Mouse (Mus musculus) hindbrain, embryonic 15.5 days (tissue): ENCODE measurements around the gene Tbc1d30. TPM values are rescaled to one million over a fixed set of nuclear protein-coding genes. Genes with fewer than 3 reads are reported as not detected.

Experiments used
- ATAC-seq: fragments of 200-750 bp; cut with Nextera tagmentation; 2 replicates; pipeline ENCODE4 v1.8.0; 2017; ENCODE audit warnings: low read depth, moderate number of reproducible peaks, moderate TSS enrichment; ENCODE audit not compliant: low FRiP score
- H3K27ac ChIP-seq: fragments of 300-500 bp; sonication (generic); replicated peaks from 2 replicates; pipeline ENCODE4 v1.5.1; 2015; ENCODE audit warnings: mild to moderate bottlenecking, inconsistent platforms
- H3K27me3 ChIP-seq: fragments of 300-500 bp; sonication (generic); 2 replicates; pipeline ENCODE4 v1.6.1; 2015; ENCODE audit warnings: control low read depth, inconsistent platforms
- H3K36me3 ChIP-seq: fragments of 300-500 bp; sonication (generic); 2 replicates; pipeline ENCODE4 v1.6.1; 2015; ENCODE audit warnings: control low read depth, inconsistent platforms
- H3K4me1 ChIP-seq: fragments of 300-500 bp; sonication (generic); replicated peaks from 2 replicates; pipeline ENCODE4 v1.6.1; 2015; ENCODE audit warnings: control low read depth, inconsistent platforms
- H3K4me2 ChIP-seq: fragments of 300-500 bp; sonication (generic); 2 replicates; pipeline ENCODE4 v1.6.1; 2015; ENCODE audit warnings: moderate library complexity, mild to moderate bottlenecking, inconsistent platforms
- H3K4me3 ChIP-seq: fragments of 300-500 bp; sonication (generic); 2 replicates; pipeline ENCODE4 v1.5.1; 2015; ENCODE audit warnings: mild to moderate bottlenecking, inconsistent platforms
- H3K9ac ChIP-seq: fragments of 300-500 bp; sonication (generic); 2 replicates; pipeline ENCODE4 v1.6.1; 2015; ENCODE audit warnings: inconsistent platforms
- H3K9me3 ChIP-seq: fragments of 300-500 bp; sonication (generic); 2 replicates; pipeline ENCODE4 v1.6.1; 2016; ENCODE audit warnings: control low read depth, inconsistent platforms
- WGBS: fragments of 180-500 bp; shearing (Covaris S2); methylation state at CpG from one replicate; pipeline ENCODE4 v1.1.7; 2015; 5-methylcytosine and 5-hydroxymethylcytosine counted together
- polyA plus RNA-seq: library from polyadenylated mRNA; unstranded; fragments of >200 nt; fragmentation: Nextera tagmentation; extraction: Ambion mirVana; gene quantifications from 2 replicates; pipeline ENCODE4 v1.2.1, GENCODE M21; 2015

The Tbc1d30 gene
- polyA plus RNA-seq, 1 experiment from 2014 or later = 17.3 TPM

DNA sequence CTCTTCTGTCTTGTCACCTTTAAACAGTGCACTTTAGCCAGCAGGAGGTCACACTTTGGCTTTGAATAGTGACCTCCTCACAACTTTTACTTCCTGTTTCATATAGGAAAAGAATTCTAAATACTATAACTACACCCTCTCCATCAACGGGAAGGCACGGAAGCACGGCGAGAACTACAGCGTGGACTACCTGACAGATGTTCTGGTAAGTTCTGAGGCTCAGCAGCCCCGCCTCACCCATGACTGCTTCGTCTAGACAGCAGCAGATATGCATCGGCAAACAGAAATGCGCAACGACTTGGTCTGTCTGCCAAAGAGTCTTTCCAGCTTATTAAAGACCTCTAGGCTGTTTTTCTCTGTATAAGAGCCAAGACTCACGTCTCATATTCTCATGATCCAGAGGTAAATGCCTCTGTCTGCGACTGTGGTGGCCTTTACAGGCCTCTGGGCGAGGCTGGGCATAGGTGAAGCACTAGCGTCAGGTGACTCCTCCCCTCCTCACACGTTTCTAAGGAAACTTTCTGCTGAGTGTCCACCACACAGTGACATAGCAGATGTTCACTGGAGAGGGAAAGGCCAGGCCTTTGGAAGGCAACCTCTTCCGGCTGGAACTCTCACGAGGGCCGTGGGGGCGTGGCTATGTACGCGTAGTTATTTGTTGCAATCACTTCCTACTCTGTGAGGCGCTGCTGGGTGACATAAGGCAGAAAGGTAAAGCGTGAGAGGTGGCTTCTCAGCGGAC lies 25.6 kb upstream of the Tbc1d30 start:
- ATAC-seq = no peak
- Histone ChIP-seq H3K27me3 (no peaks in the 10 kb centered on the region), H3K9me3 (no peaks in the 10 kb centered on the region), H3K36me3 (peaks cover 76% of the 10 kb centered on the region), H3K4me3 (no peak overlapping the region), H3K4me1 (no peaks in the 10 kb centered on the region), H3K4me2 (no peak overlapping the region), H3K27ac (no peak overlapping the region), H3K9ac (no peak overlapping the region)
- 93% methylated on average over 24 of the region's 24 CpGs for WGBS

DNA sequence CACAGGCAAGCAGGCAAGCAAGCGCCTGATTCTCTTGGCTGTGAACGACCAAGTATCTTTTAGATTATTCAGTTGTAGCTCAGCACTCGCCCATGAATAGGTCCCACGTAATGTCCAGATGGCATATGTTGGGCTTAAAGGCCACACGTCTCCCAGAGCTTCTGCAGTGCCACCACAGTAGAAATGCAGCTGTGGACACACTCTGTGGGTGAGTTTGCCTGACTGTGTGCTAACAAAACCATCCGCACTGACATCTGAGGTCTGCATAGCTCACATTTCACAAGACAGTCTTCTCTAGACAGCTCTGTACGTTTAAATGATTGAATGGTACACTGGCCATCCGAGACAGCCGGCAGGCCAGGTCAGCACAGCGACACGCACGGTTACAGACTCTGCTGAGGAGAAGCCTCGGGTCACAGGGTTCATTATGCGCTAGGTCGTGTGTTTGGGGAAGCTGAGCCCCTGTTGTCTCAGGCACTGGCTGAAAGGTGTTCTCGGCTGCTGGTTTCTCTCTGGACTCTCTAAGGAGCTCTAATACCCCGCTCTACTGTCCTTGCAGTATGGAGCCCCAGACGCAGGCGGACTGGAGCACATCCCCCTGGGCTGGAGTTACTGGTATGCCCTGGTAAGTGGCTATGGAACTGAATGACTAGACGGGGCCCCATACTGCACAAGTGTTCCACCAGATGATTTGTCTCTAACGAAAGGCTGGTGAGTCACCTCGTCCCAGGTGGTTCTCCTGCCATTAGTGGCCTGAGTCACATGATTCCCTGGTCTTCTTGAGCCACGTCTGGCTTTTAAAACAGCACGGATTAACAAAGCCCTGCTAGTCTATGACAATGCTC lies 24.8 kb upstream of the Tbc1d30 start:
- 0 out of 2 replicates have a peak, but pooled peaks have one; percentile 19 for ATAC-seq
- 81% methylated on average over 24 of the region's 24 CpGs for WGBS
- peaks cover 72% of the 10 kb centered on the region for H3K36me3 ChIP-seq

DNA sequence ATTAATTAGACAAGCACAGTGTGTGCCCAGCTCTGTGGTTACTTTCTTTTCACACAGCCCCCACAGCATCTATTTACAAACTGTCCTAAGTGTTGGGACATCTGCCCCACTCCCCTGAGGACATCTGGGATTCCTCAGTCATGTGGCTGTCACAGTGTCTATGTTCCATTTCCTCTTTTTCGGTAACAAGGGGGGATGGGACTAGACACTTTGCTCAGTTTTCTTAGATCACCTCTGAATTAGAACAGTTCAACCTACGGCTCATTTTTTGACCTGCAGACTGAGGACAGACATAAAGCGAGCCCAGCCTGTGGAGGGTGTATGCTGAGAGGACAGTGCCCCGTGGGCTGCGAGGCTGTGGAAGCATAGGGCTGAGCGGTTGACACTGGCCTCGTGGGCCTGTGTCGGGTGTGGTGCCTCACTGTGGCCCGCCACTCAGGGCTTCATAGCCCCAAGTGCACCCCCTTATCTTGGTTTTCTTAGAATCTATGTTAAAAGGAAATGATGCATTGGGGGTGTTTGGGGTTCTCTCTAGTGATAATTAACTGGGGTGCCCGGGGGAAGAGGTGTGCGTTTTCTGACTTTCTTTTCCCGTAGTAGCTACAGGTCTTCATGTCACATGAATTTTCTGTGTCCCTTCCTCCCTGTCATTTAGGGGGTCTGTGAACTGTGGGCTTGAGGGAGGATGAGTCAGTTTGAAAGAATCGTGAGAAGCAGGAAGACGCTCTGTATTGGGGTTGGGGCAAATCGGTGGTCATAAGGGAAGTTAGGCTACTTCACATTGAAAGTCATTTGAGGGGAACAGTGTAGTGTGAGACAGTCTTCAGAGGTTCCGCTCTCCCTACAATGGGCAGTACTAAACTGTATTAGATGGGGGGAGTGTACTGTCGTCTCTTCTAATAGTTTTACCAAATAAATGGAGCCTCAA lies 23.9 kb upstream of the Tbc1d30 start:
- H3K27ac ChIP-seq = no peak overlapping the region
- no peak overlapping the region for H3K9ac ChIP-seq
- no peaks in the 10 kb centered on the region for H3K4me1 ChIP-seq
- H3K27me3 ChIP-seq = no peaks in the 10 kb centered on the region
- peaks cover 71% of the 10 kb centered on the region for H3K36me3 ChIP-seq
- no peak overlapping the region for H3K4me3 ChIP-seq
- 91% methylated on average over 17 of the region's 17 CpGs for WGBS
- no peak for ATAC-seq
- H3K9me3 ChIP-seq = no peaks in the 10 kb centered on the region
- no peak overlapping the region for H3K4me2 ChIP-seq

More for the DNA sequence above, 24.8 kb upstream of the Tbc1d30 start:
- Histone ChIP-seq H3K4me2 (no peak overlapping the region), H3K4me3 (no peak overlapping the region), H3K4me1 (no peaks in the 10 kb centered on the region), H3K9ac (no peak overlapping the region), H3K9me3 (no peaks in the 10 kb centered on the region), H3K27me3 (no peaks in the 10 kb centered on the region), H3K27ac (no peak overlapping the region)

DNA sequence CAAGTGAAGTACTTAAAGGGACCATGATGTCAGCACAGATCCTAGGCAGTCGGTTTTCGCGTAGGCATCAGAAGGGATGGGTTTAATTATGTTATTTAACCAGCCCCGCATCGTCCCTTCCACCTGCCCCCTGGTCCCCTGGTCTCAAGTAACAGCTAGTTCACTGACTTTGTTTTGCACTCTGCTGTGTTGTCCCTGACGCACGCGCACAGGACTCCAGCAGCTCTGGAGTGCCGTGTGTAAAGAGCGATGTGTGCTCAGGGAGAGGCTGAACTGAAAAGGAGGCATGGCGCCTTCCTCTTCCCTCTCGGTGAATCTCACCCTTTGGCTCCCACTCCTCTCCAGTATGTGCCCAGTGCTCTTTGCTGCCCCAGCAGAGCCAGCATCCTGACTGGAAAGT lies 22.9 kb upstream of the Tbc1d30 start:
- H3K4me2 ChIP-seq = no peak overlapping the region
- no peak overlapping the region for H3K4me3 ChIP-seq
- 81% methylated on average over 12 of the region's 12 CpGs for WGBS
- H3K27me3 ChIP-seq = no peaks in the 10 kb centered on the region
- H3K9ac ChIP-seq = no peak overlapping the region
- H3K4me1 ChIP-seq = no peaks in the 10 kb centered on the region
- no peak overlapping the region for H3K27ac ChIP-seq
- ATAC-seq = no peak
- no peaks in the 10 kb centered on the region for H3K9me3 ChIP-seq
- H3K36me3 ChIP-seq = peaks cover 63% of the 10 kb centered on the region

DNA sequence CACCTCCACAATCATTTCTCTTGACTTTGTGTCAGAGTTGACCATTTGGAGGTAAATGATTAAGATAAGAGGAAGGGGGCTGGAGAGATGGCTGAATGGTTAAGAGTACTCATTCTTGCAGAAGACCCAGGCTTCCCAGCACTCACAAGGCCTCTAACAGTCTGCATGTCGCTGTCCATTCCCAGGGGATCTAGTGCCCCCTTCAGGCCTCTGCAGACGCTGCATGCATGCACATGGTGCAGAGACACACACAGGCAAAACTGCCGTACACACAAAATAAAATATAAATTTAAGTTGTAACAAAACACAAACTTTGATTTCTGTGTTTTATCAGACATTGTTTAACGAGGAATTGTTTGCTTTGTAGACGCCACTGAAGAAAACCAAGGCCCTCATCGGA lies 19.7 kb upstream of the Tbc1d30 start:
- H3K4me2 ChIP-seq = no peak overlapping the region

DNA sequence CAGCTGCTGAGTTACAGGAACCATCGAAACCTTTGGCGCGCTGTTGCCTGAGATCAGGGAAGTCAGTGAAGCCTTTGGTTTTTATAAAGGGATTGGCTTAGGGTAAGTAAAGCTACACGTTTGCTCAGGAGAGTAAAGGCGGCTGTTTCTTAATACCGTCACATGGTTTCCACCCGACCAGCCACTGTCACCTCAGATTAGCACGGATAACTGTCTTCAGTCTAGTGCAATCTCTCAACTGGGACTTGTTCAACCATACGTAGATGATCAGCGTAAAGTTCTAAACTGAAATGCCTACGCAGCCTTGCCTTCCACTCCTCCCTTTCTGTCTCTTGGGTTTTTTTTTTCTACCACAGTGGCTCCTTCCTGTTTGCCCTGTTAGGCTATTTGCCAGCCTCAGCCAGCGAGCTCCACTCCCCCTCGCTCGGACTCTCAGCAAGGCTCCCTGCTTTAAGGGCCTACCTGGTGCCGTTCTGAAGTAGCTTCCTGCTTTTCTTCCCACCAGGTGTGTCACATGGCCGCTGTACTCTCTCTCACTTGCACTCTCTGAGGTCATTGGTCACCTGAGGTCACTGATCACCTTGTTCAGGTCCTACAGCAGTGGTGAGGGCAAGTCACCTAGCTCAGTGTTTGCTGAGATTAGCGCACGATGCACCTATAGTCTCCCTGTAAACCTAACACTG lies 17.8 kb upstream of the Tbc1d30 start:
- Histone ChIP-seq H3K4me3 (no peak overlapping the region), H3K27ac (no peak overlapping the region), H3K9me3 (no peaks in the 10 kb centered on the region), H3K27me3 (no peaks in the 10 kb centered on the region), H3K36me3 (peaks cover 24% of the 10 kb centered on the region), H3K4me1 (peaks cover 31% of the 10 kb centered on the region), H3K9ac (no peak overlapping the region), H3K4me2 (no peak overlapping the region)
- 85% methylated on average over 18 of the region's 18 CpGs for WGBS
- no peak for ATAC-seq

More for the DNA sequence above, 19.7 kb upstream of the Tbc1d30 start:
- WGBS = 94% methylated on average over 6 of the region's 6 CpGs
- no peaks in the 10 kb centered on the region for H3K9me3 ChIP-seq
- H3K9ac ChIP-seq = no peak overlapping the region
- no peak overlapping the region for H3K27ac ChIP-seq
- ATAC-seq = no peak
- no peak overlapping the region for H3K4me3 ChIP-seq
- H3K36me3 ChIP-seq = peaks cover 37% of the 10 kb centered on the region
- peaks cover 21% of the 10 kb centered on the region for H3K4me1 ChIP-seq
- no peaks in the 10 kb centered on the region for H3K27me3 ChIP-seq

DNA sequence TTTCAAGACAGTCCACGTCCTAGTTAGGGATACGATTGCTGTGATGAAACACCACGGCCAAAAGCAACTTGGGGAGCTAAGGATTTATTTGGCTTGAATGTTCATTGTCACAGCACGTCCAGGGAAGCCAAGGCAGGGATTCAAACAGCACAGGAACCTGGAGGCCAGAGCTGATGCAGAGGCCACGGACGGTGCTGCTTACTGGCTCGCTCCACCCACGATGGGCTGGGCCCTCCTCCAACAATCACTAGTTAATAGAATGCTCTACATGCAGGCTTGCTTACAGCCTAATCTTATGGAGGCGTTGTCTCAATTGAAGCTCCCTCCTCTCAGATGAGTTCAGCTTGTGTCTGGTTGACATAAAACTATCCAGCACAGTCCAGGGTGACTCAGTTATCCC lies 16.7 kb upstream of the Tbc1d30 start:
- Histone ChIP-seq H3K36me3 (peaks cover 17% of the 10 kb centered on the region), H3K9ac (no peak overlapping the region), H3K4me1 (peaks cover 31% of the 10 kb centered on the region), H3K9me3 (no peaks in the 10 kb centered on the region), H3K4me3 (no peak overlapping the region), H3K4me2 (no peak overlapping the region), H3K27ac (no peak overlapping the region), H3K27me3 (no peaks in the 10 kb centered on the region)
- ATAC-seq = no peak
- 92% methylated on average over 9 of the region's 9 CpGs for WGBS

DNA sequence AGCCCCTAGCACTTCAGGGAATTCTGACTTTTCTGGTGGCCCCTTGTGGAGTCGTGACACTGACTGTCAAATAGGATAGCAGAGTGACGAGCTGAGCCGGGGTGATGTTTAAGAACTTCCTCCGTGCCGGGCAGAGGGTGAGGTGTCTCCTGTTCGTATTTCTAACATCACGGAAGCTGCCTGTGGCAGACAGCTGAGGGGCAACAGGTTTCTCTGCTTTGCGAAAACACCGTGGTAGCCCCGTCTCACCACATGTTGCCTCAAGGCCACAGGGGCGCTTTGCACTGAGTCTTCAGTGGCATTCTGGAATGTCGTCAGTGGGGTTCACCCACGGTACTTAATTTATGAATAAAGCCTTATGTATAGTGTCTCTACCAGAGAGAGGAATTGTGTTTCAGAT lies 16.2 kb upstream of the Tbc1d30 start:
- ATAC-seq = no peak
- no peak overlapping the region for H3K4me3 ChIP-seq
- H3K27ac ChIP-seq = no peak overlapping the region
- WGBS = 84% methylated on average over 13 of the region's 13 CpGs
- peaks cover 17% of the 10 kb centered on the region for H3K36me3 ChIP-seq
- no peaks in the 10 kb centered on the region for H3K27me3 ChIP-seq
- no peaks in the 10 kb centered on the region for H3K9me3 ChIP-seq
- H3K4me1 ChIP-seq = peaks cover 31% of the 10 kb centered on the region
- H3K9ac ChIP-seq = no peak overlapping the region
- peak overlapping the region; percentile 16; the same call in 1 of the 2 replicates for H3K4me2 ChIP-seq

DNA sequence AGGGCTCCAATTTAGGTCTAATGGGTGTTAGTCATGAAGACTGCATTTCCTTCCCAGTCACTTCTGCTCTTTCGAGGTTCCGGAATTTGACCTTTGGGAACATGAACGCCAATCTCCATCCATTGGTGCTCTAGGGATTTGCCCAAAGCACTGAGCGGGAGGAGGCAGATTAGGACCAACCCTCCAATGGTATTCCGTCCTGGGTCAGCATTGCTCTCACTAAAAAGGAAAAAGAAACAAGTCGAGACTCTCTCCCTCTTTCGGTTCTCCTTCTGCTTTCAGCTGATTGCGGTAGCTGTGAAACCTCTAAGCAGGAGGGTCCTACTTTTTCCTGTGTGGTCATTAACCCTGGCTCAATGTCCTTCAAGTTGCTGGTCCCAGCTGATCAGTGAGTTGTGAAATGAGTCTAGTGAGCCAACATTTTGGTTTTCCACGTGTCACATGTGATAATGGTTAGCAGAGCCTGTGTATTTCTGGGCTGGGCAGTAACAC lies 14.7 kb upstream of the Tbc1d30 start:
- H3K9ac ChIP-seq = peak overlapping the region; percentile 93
- peaks cover 8% of the 10 kb centered on the region for H3K36me3 ChIP-seq
- no peak for ATAC-seq
- peak overlapping the region; percentile 98 for H3K4me3 ChIP-seq
- peak overlapping the region; percentile 72 for H3K4me2 ChIP-seq
- 15% methylated on average over 9 of the region's 9 CpGs for WGBS
- H3K9me3 ChIP-seq = no peaks in the 10 kb centered on the region
- H3K27me3 ChIP-seq = no peaks in the 10 kb centered on the region
- peaks cover 31% of the 10 kb centered on the region for H3K4me1 ChIP-seq
- no peak overlapping the region for H3K27ac ChIP-seq

DNA sequence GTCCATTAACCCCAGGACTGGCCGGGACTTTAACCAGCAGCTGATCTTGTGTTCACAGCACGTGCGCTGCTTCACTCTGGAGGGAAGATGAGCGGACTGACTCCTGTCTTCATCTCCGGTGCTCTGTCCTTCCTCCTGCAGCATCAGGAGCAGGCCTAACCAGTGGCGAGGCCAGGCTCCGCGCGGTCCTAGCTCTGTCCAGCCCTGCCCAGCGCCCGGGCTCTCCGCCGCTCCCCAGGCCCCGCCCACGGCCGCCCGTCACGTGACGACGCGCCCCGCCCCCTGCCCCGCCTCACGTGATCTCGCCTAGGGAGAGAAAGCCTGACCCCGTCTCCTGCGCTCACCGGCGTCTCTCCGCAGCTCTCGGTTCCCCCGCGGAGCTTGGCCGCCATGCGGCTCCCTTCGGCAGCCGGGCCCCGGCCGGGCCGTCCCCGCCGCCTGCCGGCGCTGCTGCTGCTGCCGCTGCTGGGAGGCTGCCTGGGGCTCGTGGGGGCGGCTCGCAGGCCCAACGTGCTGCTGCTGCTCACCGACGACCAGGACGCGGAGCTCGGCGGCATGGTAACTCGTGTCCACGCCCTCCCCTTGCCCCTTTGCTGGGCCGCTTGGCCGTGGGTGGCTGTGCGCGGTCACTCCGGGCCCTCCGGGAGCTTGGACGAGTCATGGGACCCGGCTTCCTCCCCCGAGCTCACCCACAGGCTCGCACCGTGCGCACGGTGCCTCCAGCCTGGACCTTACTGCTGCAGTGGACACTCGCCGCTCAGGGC lies 13.9 kb upstream of the Tbc1d30 start, which contains the start of gene Gns:
Gene Gns (plus strand): TSS at position 290 of the 764 bp plus-strand sequence.
- Histone ChIP-seq H3K27me3 (no peaks in the 10 kb centered on the region), H3K36me3 (peaks cover 1% of the 10 kb centered on the region; the same call in 1 of the 2 replicates), H3K4me3 (peak within 1 kb of the TSS; percentile 98), H3K4me2 (peak within 1 kb of the TSS; percentile 72), H3K9ac (peak within 1 kb of the TSS; percentile 93), H3K27ac (peak within 1 kb of the TSS; percentile 81), H3K4me1 (peaks cover 31% of the 10 kb centered on the region), H3K9me3 (no peaks in the 10 kb centered on the region)
- peak; percentile 97 for ATAC-seq
- WGBS = under 1% methylated on average over 67 of the region's 72 CpGs
